Mouse (Mus musculus) stomach, embryonic 16.5 days (tissue): Measurements from ENCODE around the gene Rps28. TPM values are rescaled to one million over a fixed set of nuclear protein-coding genes. Genes with fewer than 3 reads are reported as not detected.
"Not testable (repeated sequence)": the region's sequence is repeated elsewhere in the genome, so short reads cannot be mapped to it uniquely, and the experiment has no call there.

Experiments
- ATAC-seq: fragments of 200-750 bp; cut with Nextera tagmentation; 2 replicates; pipeline ENCODE4 v1.8.0; 2017; ENCODE audit warnings: moderate number of reproducible peaks, moderate TSS enrichment; ENCODE audit not compliant: insufficient read depth, low FRiP score
- H3K27ac ChIP-seq: fragments of 300-500 bp; sonication (generic); 2 replicates; pipeline ENCODE4 v1.5.1; 2014; ENCODE audit warnings: low read length
- H3K27me3 ChIP-seq: fragments of 300-500 bp; sonication (generic); 2 replicates; pipeline ENCODE4 v1.6.1; 2014; ENCODE audit warnings: low read length, control low read depth, mixed read lengths; ENCODE audit not compliant: control insufficient read depth, insufficient read depth
- H3K36me3 ChIP-seq: fragments of 300-500 bp; sonication (generic); 2 replicates; pipeline ENCODE4 v1.6.1; 2014; ENCODE audit warnings: low read length; ENCODE audit not compliant: control insufficient read depth, insufficient read depth
- H3K4me1 ChIP-seq: fragments of 300-500 bp; sonication (generic); 2 replicates; pipeline ENCODE4 v1.6.1; 2014; ENCODE audit warnings: low read length, control low read depth, mixed read lengths; ENCODE audit not compliant: control insufficient read depth, insufficient read depth
- H3K4me2 ChIP-seq: fragments of 300-500 bp; sonication (generic); 2 replicates; pipeline ENCODE4 v1.6.1; 2014; ENCODE audit warnings: low read depth, low read length, mixed read lengths
- H3K4me3 ChIP-seq: fragments of 300-500 bp; sonication (generic); replicated peaks from 2 replicates; pipeline ENCODE4 v1.5.1; 2014; ENCODE audit warnings: mild to moderate bottlenecking, low read length
- H3K9ac ChIP-seq: fragments of 300-500 bp; sonication (generic); 2 replicates; pipeline ENCODE4 v1.6.1; 2014; ENCODE audit warnings: low read length
- H3K9me3 ChIP-seq: fragments of 300-500 bp; sonication (generic); replicated peaks from 2 replicates; pipeline ENCODE4 v1.6.1; 2016; ENCODE audit warnings: low read length, control low read depth; ENCODE audit not compliant: control insufficient read depth
- WGBS: fragments of 180-500 bp; shearing (Covaris S2); extraction: QIAGEN DNeasy Blood & Tissue Kit; methylation state at CpG from one replicate; pipeline ENCODE4 v1.1.7; 2014; 5-methylcytosine and 5-hydroxymethylcytosine counted together
- polyA plus RNA-seq: library from polyadenylated mRNA; unstranded; fragments of >200 nt; fragmentation: Nextera tagmentation; extraction: Ambion mirVana; gene quantifications from 2 replicates; pipeline ENCODE4 v1.2.1, GENCODE M21; 2015

Rps28 gene
- polyA plus RNA-seq, 1 experiment from 2014 or later: 935 TPM

DNA sequence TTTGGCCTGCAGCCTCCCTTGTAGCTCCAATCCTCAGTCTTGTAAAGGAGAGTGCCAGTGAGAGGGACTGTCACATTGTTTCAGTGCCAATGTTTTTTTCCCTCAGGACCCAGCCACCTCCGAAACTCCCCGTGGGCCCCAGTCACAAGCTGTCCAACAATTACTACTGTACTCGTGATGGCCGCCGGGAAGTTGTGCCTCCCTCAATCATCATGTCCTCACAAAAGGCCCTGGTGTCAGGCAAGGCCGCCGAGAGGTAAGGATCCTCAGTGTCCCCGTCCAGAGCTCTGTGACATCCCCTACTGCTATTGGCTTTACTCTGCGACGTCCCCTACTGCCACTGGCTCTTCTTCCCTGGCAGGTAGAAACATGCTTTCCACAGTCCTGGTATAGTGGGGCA, 5.2 kb upstream of the Rps28 start:
- H3K27me3 ChIP-seq: no peaks in the 10 kb centered on the region
- no peaks in the 10 kb centered on the region for H3K9me3 ChIP-seq
- H3K4me1 ChIP-seq: peaks cover 18% of the 10 kb centered on the region
- H3K27ac ChIP-seq: 0 out of 2 replicates have a peak overlapping the region, but pooled peaks have one; percentile 31
- no peak overlapping the region for H3K4me3 ChIP-seq
- ATAC-seq: no peak
- peaks cover 22% of the 10 kb centered on the region; the same call in 1 of the 2 replicates for H3K36me3 ChIP-seq
- H3K9ac ChIP-seq: no peak overlapping the region
- H3K4me2 ChIP-seq: no peak overlapping the region
- 90% methylated on average over 10 of the region's 10 CpGs for WGBS

DNA sequence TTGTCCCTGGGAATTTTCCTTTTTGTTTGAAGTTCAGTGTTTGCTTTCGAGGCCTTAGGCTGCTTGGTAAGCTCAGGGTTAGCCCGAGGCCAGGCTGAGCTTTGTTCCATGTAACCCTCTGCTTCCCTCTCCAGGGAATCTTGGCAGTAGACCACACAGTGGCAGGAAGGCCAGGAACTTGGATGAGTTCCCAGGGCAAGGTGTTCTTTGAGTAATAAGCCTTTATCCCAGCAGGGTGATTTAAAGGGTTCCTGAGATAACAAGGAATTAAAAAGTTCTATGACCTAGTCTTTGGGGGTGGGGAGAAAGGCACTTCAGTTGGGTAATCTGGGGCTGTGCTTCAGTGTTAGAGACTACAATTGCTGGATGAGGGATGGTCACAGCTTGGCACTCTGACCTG, 4.5 kb upstream of the Rps28 start:
- H3K36me3 ChIP-seq: peaks cover 22% of the 10 kb centered on the region; the same call in 1 of the 2 replicates
- peak; percentile 72 for ATAC-seq

DNA sequence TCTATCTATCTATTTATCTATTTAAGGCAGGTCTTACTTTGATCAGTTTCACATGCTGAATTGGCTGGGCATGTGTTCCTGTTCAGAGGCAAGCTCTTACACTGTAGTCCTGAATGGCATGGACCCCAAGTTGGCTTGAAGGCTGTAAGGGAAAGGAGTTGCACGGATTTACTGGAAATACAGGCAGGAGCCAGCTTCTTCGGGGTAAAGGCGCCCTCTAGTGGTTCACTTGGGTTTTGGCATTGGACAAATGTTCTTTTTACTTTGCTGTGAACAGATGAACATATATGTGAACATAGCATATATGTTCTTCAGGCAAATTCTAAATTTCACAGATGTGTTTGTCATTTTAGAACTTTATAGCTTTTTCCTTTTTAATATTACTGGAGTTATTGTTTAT, 2.5 kb upstream of the Rps28 start:
- 0% methylated on average over 3 of the region's 3 CpGs for WGBS
- H3K9ac ChIP-seq: no peak overlapping the region
- no peak overlapping the region for H3K4me2 ChIP-seq
- H3K27me3 ChIP-seq: no peaks in the 10 kb centered on the region
- no peak overlapping the region for H3K27ac ChIP-seq
- H3K4me1 ChIP-seq: peaks cover 25% of the 10 kb centered on the region
- ATAC-seq: no peak
- H3K36me3 ChIP-seq: peaks cover 22% of the 10 kb centered on the region; the same call in 1 of the 2 replicates
- no peak overlapping the region for H3K4me3 ChIP-seq
- H3K9me3 ChIP-seq: no peaks in the 10 kb centered on the region

More for the DNA sequence above, 4.5 kb upstream of the Rps28 start:
- Histone ChIP-seq H3K9me3 (no peaks in the 10 kb centered on the region), H3K4me2 (no peak overlapping the region), H3K27ac (0 out of 2 replicates have a peak overlapping the region, but pooled peaks have one; percentile 31), H3K4me3 (no peak overlapping the region), H3K4me1 (peaks cover 18% of the 10 kb centered on the region), H3K9ac (no peak overlapping the region), H3K27me3 (no peaks in the 10 kb centered on the region)
- 34% methylated on average over 2 of the region's 2 CpGs for WGBS

DNA sequence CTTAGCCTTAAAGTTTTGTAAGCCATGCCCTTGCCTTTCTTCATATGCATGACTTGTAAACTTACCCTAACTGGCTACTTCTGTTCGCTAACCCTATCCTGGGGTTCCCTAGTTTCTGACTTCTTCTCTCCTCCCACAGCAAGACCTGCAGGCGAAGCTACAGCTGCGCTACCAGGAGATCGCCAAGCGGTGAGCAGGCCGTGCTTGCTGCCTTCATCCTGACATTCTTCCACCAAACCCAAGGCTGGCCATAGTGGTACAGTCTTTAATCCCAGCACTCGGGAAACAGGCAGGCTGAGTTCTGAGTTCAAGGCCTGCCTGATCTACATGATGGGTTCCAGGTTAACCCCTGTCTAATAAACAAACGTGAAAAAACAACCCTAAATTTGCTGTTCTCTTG, 1.1 kb upstream of the Rps28 start:
- peak overlapping the region; percentile 83 for H3K4me3 ChIP-seq
- no peaks in the 10 kb centered on the region for H3K27me3 ChIP-seq
- no peak for ATAC-seq
- no peak overlapping the region for H3K27ac ChIP-seq
- H3K9ac ChIP-seq: peak overlapping the region; percentile 15; the same call in 1 of the 2 replicates
- H3K4me2 ChIP-seq: peak overlapping the region; percentile 86
- WGBS: 88% methylated on average over 8 of the region's 8 CpGs
- H3K4me1 ChIP-seq: peaks cover 28% of the 10 kb centered on the region
- H3K9me3 ChIP-seq: no peaks in the 10 kb centered on the region
- peaks cover 19% of the 10 kb centered on the region; the same call in 1 of the 2 replicates for H3K36me3 ChIP-seq

DNA sequence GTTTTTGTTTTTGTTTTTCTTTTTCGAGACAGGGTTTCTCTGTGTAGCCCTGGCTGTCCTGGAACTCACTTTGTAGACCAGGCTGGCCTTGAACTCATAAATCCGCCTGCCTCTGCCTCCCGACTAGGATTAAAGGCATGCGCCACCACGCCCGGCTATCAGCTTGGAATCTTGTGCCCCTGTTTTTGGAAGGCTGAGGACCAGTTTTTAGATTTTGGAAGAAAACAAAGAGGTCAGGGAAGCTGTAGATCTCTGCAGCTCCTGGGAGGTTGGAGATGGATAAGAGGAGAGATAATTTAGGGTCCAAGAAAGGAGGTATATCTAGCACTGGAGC, 602 bp upstream of the Rps28 start:
- not testable (repeated sequence) for H3K27me3 ChIP-seq, H3K9me3 ChIP-seq, ATAC-seq
- H3K9ac ChIP-seq: peak overlapping the region; percentile 77
- H3K27ac ChIP-seq: peak overlapping the region; percentile 90
- peak overlapping the region; percentile 83 for H3K4me3 ChIP-seq
- H3K36me3 ChIP-seq: peaks cover 18% of the 10 kb centered on the region
- H3K4me1 ChIP-seq: peaks cover 28% of the 10 kb centered on the region
- H3K4me2 ChIP-seq: peak overlapping the region; percentile 86
- 4% methylated on average over 6 of the region's 6 CpGs for WGBS

DNA sequence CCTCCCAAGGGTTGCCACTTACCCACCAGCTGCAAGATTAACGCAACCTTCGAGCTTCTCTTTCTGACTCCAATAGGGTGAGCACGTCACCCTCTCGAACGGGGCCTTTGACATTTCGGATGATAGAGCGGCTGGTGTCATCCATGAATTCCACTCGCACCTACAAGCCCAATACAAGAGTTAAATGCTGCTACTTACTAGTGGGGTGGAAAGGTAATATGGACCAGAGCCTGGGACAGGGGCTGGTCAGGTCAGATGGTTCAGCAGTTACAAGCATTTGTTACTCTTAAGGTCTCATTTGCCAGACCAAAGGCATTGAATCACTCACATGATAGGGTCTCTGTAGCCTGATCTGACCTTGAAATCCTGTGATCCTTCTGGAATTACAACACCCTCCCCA, 1.2 kb downstream of the Rps28 start:
- peak overlapping the region; percentile 75 for H3K4me2 ChIP-seq
- not testable (repeated sequence) for H3K27me3 ChIP-seq, H3K9me3 ChIP-seq, H3K27ac ChIP-seq, ATAC-seq
- peak overlapping the region; percentile 89 for H3K9ac ChIP-seq
- peaks cover 14% of the 10 kb centered on the region for H3K36me3 ChIP-seq
- WGBS: 72% methylated on average over 8 of the region's 8 CpGs
- H3K4me3 ChIP-seq: peak overlapping the region; percentile 83
- peaks cover 24% of the 10 kb centered on the region for H3K4me1 ChIP-seq

DNA sequence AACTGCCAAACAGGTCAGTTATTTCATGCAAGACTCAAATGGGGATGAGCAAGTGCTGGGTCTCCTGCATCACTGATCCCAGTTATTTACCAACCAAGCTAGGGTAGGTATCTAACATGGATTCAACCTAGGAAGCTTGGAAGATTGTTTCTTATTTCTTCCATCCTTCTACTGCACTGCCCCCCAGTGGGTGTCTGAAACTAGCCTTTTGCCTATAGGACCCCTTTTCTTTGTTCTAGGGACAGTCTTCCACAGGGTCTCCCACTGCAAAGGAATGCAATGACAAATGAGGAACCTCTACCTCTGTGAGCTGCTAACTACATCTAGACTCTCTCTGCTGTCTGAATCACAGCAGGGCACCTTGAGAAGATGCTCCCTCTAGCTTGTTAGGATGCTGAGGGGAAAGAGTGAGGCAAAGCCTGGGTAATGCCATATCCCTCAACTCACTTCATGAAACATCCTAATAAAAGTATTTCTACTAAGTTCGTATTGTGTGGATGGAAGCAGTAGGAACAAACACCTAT, 1.9 kb downstream of the Rps28 start:
- Histone ChIP-seq H3K27ac (no peak overlapping the region), H3K4me2 (no peak overlapping the region), H3K4me1 (peaks cover 29% of the 10 kb centered on the region), H3K27me3 (no peaks in the 10 kb centered on the region), H3K36me3 (peaks cover 14% of the 10 kb centered on the region), H3K9ac (no peak overlapping the region), H3K4me3 (no peak overlapping the region), H3K9me3 (no peaks in the 10 kb centered on the region)
- ATAC-seq: no peak
- WGBS: 73% methylated on average over 1 of the region's 1 CpGs

DNA sequence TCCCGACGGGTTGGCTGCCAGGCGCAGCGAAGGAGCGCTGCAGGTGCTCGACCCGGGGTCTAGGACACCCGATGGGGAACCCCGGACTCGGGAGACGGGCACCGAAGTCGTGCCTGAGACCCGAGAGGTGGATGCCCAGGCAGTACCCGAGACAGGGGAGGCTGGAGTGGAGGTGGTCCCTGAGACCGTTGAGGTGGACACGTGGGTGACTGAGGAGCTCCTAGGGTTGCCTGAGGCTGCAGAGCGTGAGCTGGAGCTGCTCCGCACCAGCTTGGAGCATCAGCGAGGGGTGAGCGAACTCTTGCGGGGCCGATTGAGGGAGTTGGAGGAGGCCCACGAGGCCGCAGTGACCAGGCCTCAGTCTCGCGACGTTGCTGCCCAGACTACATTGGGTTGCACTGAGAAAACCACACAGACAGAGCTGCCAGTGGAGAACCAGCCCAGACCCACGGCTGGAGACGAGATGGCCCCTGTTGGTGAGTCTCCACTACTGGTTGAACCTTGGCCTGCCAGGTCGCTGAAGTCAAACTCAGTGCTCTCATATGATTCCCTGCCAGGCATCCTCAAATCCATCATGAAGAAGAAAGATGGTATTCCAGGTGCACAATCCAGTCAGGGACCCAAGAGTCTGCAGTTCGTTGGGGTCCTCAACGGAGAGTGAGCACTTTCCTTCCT, 6.3 kb downstream of the Rps28 start:
- H3K36me3 ChIP-seq: peaks cover 14% of the 10 kb centered on the region
- peak overlapping the region; percentile 89 for H3K4me2 ChIP-seq
- H3K9ac ChIP-seq: peak overlapping the region; percentile 82
- ATAC-seq: peak; percentile 30; the same call in 1 of the 2 replicates
- peaks cover 18% of the 10 kb centered on the region for H3K4me1 ChIP-seq
- peak overlapping the region; percentile 84 for H3K27ac ChIP-seq
- H3K9me3 ChIP-seq: no peaks in the 10 kb centered on the region
- WGBS: 20% methylated on average over 33 of the region's 33 CpGs
- H3K27me3 ChIP-seq: no peaks in the 10 kb centered on the region
- peak overlapping the region; percentile 55 for H3K4me3 ChIP-seq

DNA sequence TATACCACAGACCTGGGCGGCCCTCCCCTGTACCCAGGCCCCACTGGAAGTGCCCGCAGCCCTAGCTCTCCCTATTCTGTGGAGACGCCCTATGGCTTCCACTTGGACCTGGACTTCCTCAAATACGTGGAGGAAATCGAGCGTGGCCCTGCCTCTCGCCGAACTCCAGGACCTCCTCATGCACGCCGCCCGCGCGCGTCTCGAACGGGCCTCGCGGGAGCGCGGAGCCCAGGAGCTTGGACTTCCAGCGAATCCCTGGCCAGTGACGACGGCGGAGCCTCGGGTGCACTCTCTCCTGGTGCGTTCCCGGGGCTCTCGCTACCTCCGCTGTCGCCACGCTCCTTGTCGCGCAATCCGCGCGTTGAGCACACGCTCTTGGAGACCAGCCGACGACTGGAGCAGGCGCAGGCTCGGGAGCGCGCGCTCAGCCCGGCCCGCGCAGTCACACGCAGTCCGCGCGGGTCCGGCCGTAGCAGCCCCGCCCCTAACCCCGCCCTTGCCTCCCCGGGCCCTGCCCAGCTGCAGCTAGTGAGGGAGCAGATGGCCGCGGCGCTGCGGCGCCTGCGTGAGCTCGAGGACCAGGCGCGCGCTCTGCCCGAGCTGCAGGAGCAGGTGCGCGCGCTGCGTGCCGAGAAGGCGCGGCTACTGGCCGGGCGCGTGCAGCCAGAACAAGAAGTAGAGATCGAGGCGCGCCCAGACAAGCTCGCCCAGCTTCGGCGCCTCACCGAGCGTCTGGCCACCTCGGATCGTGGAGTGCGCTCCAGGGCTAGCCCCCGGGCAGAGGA, 7.0 kb downstream of the Rps28 start:
- no peaks in the 10 kb centered on the region for H3K27me3 ChIP-seq
- peak overlapping the region; percentile 91 for H3K27ac ChIP-seq
- peaks cover 17% of the 10 kb centered on the region for H3K4me1 ChIP-seq
- H3K36me3 ChIP-seq: peaks cover 14% of the 10 kb centered on the region
- peak overlapping the region; percentile 82 for H3K9ac ChIP-seq
- ATAC-seq: peak; percentile 99
- no peaks in the 10 kb centered on the region for H3K9me3 ChIP-seq
- H3K4me2 ChIP-seq: peak overlapping the region; percentile 89
- peak overlapping the region; percentile 55 for H3K4me3 ChIP-seq
- under 1% methylated on average over 89 of the region's 89 CpGs for WGBS
